Mouse (Mus musculus) thymus, adult 2 months (tissue): ENCODE data around the gene Gm20388. TPM values are rescaled to one million over a fixed set of nuclear protein-coding genes. Genes with fewer than 3 reads are reported as not detected.

Experiments used
- DNase-seq: peaks from one replicate; pipeline ENCODE4 v3.0.0; 2021
- H3K27ac ChIP-seq: fragments of 200-500 bp; 2 replicates; pipeline ENCODE4 v1.5.1; 2012; ENCODE audit warnings: low read length, control low read depth; ENCODE audit not compliant: control insufficient read depth, insufficient read depth
- H3K27me3 ChIP-seq: fragments of 200-500 bp; 2 replicates; pipeline ENCODE4 v1.6.1; 2012; ENCODE audit warnings: mild to moderate bottlenecking, low read length, moderate library complexity, mixed read lengths; ENCODE audit not compliant: control insufficient read depth, insufficient read depth
- H3K36me3 ChIP-seq: fragments of 200-500 bp; 2 replicates; pipeline ENCODE4 v1.6.1; 2012; ENCODE audit warnings: mild to moderate bottlenecking, low read length, moderate library complexity; ENCODE audit not compliant: control insufficient read depth, insufficient read depth
- H3K4me1 ChIP-seq: fragments of 200-500 bp; replicated peaks from 2 replicates; pipeline ENCODE4 v1.6.1; 2012; ENCODE audit warnings: low read length; ENCODE audit not compliant: control insufficient read depth, insufficient read depth
- H3K4me3 ChIP-seq: fragments of 200-500 bp; 2 replicates; pipeline ENCODE4 v1.5.1; 2012; ENCODE audit warnings: mild to moderate bottlenecking, low read length, control low read depth, moderate library complexity; ENCODE audit not compliant: control insufficient read depth, insufficient read depth
- CTCF ChIP-seq: fragments of 200-500 bp; IDR thresholded peaks from 2 replicates; pipeline ENCODE4 v1.5.1; 2012; ENCODE audit warnings: mild to moderate bottlenecking, control low read depth, low read length, moderate library complexity, borderline replicate concordance; ENCODE audit not compliant: control insufficient read depth, poor library complexity, insufficient read depth; ENCODE audit errors: extremely low read depth
- POLR2A ChIP-seq: fragments of 200-500 bp; IDR thresholded peaks from 2 replicates; pipeline ENCODE4 v1.6.1; 2012; ENCODE audit warnings: mild to moderate bottlenecking, low read length, control low read depth, moderate library complexity; ENCODE audit not compliant: control insufficient read depth, poor library complexity, insufficient read depth; ENCODE audit errors: extremely low read depth
- WGBS: fragments of 180-500 bp; shearing (Covaris S2); methylation state at CpG from one replicate; pipeline ENCODE4 v1.1.7; 2018; 5-methylcytosine and 5-hydroxymethylcytosine counted together
- polyA plus RNA-seq: library from polyadenylated mRNA; depleted of rRNA; stranded (reverse); fragments of >200 nt; gene quantifications from 2 replicates; pipeline ENCODE4 v1.2.3, GENCODE M21; 2012

Gm20388 gene
- polyA plus RNA-seq, 1 experiment, result 103 TPM

GRCm38 (mm10) chr8:123292785-123293184 is 3382.1 kb downstream of the Gm20388 start:
- no peak overlapping the region for H3K4me3 ChIP-seq
- WGBS, result 93% methylated on average over 2 of the region's 2 CpGs
- no peak for TF ChIP-seq POLR2A
- no peak for TF ChIP-seq CTCF
- H3K27ac ChIP-seq, result no peak overlapping the region
- no peaks in the 10 kb centered on the region for H3K4me1 ChIP-seq
- no peaks in the 10 kb centered on the region for H3K27me3 ChIP-seq
- DNase-seq, result no peak
- H3K36me3 ChIP-seq, result no peaks in the 10 kb centered on the region

- 94% methylated on average over 11 of the region's 11 CpGs for WGBS
- Histone ChIP-seq H3K27me3 (no peaks in the 10 kb centered on the region), H3K4me3 (no peak overlapping the region), H3K4me1 (no peaks in the 10 kb centered on the region), H3K27ac (no peak overlapping the region), H3K36me3 (0 out of 2 replicates have a peak, but pooled peaks cover 3% of the 10 kb centered on the region)
- no peak for DNase-seq
- TF ChIP-seq CTCF, result no peak
- no peak for TF ChIP-seq POLR2A
These were observed 3387.7 kb downstream of the Gm20388 start for GRCm38 (mm10) chr8:123298301-123298700.

GRCm38 (mm10) chr8:123308738-123309137 is 3398.1 kb downstream of the Gm20388 start:
- peaks cover 7% of the 10 kb centered on the region; the same call in 1 of the 2 replicates for H3K36me3 ChIP-seq
- no peaks in the 10 kb centered on the region for H3K4me1 ChIP-seq
- no peak overlapping the region for H3K27ac ChIP-seq
- whole genome bisulfite sequencing, result 84% methylated on average over 4 of the region's 4 CpGs
- TF ChIP-seq POLR2A (no peak), CTCF (no peak)
- no peak for DNase-seq
- no peaks in the 10 kb centered on the region for H3K27me3 ChIP-seq
- no peak overlapping the region for H3K4me3 ChIP-seq

DNA sequence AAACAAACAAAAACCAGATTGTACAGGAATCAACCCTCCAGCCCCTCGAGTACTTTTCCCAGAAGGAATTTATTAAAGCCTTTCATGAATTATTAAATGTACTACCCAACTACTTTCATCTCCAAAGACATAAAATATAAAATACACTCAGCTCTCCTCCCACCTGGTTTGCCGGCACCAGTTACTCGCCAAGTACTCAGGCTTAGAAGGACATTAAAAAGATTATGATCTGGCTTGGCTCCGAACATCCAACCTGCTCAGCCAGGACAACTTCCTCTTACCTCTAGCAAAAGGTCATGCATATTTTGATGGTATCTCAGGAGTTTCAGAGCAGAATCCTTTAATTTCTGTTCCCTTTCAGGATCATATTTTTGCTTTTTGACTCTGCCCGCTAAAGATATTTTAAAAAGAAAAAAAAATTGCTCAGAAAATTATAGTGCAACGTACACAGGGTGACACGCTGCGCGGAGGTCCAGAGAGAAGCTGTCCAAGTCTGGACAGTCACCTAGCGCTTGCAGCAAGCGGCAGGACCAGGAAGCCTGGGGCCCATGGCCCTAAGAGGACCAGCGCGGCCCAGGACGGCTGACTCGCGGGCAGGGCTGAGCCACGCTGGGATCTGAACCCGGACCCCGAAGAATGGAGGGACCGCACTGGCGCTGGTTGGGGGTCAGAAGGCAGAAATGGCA is 3407.3 kb downstream of the Gm20388 start:
- DNase-seq, result no peak
- Histone ChIP-seq H3K4me1 (peaks cover 4% of the 10 kb centered on the region), H3K27me3 (no peaks in the 10 kb centered on the region), H3K27ac (no peak overlapping the region), H3K4me3 (peak overlapping the region; percentile 59), H3K36me3 (no peaks in the 10 kb centered on the region)
- TF ChIP-seq POLR2A (no peak), CTCF (no peak)
- 5% methylated on average over 21 of the region's 21 CpGs for WGBS

DNA sequence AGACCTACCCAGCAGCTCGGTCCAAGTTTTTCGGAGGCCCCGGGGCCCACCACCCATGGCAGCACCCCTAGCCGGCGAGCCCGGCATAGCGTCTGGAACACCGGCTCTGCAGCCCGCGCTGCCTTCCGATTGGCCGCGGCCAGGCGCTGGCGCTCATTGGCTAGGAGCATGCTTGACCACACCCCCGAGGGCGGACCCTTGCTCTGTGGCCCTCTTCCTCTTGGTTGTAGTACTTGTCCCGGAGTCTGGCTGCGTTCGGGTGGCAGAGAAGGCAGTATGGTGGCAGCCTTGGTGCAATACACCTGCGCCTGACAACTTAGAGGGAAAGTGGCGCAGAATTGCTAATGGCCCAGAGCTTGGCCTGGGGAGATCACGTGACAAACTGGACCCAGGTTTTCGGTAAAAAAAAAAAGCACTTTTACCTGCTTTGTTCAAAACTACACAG is 3407.8 kb downstream of the Gm20388 start, which contains the start of gene Fanca:
Gene Fanca, minus strand, starts transcription at position 110 of the 445 bp plus-strand sequence.
- Histone ChIP-seq H3K4me3 (peak within 1 kb of the TSS; percentile 59), H3K36me3 (no peaks in the 10 kb centered on the region), H3K27me3 (no peaks in the 10 kb centered on the region), H3K27ac (no peak within 1 kb of the TSS), H3K4me1 (peaks cover 4% of the 10 kb centered on the region)
- WGBS, result under 1% methylated on average over 24 of the region's 24 CpGs
- DNase-seq, result peak; percentile 98
- TF ChIP-seq POLR2A (peak; percentile 82), CTCF (peak; percentile 78)

GRCm38 (mm10) chr8:123319522-123320164 is 3409.0 kb downstream of the Gm20388 start:
- no peak for TF ChIP-seq CTCF
- TF ChIP-seq POLR2A, result no peak
- Histone ChIP-seq H3K4me3 (no peak overlapping the region), H3K4me1 (peaks cover 4% of the 10 kb centered on the region), H3K27ac (no peak overlapping the region), H3K36me3 (no peaks in the 10 kb centered on the region), H3K27me3 (no peaks in the 10 kb centered on the region)
- peak; percentile 54 for DNase-seq
- WGBS, result 34% methylated on average over 7 of the region's 7 CpGs
